Mouse (Mus musculus): ENCODE results near the gene St7.

GRCm38 (mm10) chr6:17790251-17790650 lies 97.5 kb downstream of the St7 start:
- no peak for TF ChIP-seq POLR2A (IDR thresholded peaks at IDR 0.05; ENCODE audit: control insufficient read depth, extremely low read depth, insufficient read depth, low read length, poor library complexity)
- no peak for TF ChIP-seq CTCF (IDR thresholded peaks at IDR 0.05; ENCODE audit: borderline replicate concordance, control insufficient read depth, extremely low read depth, insufficient read depth, low read length, poor library complexity)
